Mouse (Mus musculus) liver, embryonic 14.5 days (tissue): ENCODE data around the gene Ino80b.

Experiments used
- CTCF ChIP-seq: IDR thresholded peaks from 2 replicates; pipeline ENCODE4 v1.5.1; 2016; ENCODE audit warnings: antibody characterized with exemption, low read depth, control low read depth
- EP300 ChIP-seq: IDR thresholded peaks from 2 replicates; pipeline ENCODE4 v1.6.1; 2016; ENCODE audit warnings: antibody characterized with exemption, low read depth

- peak; percentile 41 for TF ChIP-seq CTCF
- no peak for TF ChIP-seq EP300
Measured at GRCm38 (mm10) chr6:83115011-83115671, 10.1 kb downstream of the Ino80b start, which contains the start of gene Mogs.
